Mouse (Mus musculus): ENCODE measurements around the gene Lix1l.

GRCm38 (mm10) chr3:96576005-96576658 is 24.8 kb upstream of the Lix1l start:
- TF ChIP-seq CTCF (IDR thresholded peaks at IDR 0.05; ENCODE audit: control insufficient read depth, insufficient read depth, insufficient read length) (no peak), CEBPB (IDR thresholded peaks at IDR 0.05; ENCODE audit: low read depth) (peak; percentile 87), FOSL1 (IDR thresholded peaks at IDR 0.05; ENCODE audit: insufficient read depth, low read length, poor library complexity, severe bottlenecking) (no peak), MYOD1 (IDR thresholded peaks at IDR 0.05; ENCODE audit: control insufficient read depth, insufficient read length, low read depth) (no peak)
